Mouse (Mus musculus): ENCODE data around the gene Olfr713. TPM values are rescaled to one million over a fixed set of nuclear protein-coding genes. Genes with fewer than 3 reads are reported as not detected.

The Olfr713 gene
- polyA plus RNA-seq, 1 experiment from 2014 or later, result not detected

DNA sequence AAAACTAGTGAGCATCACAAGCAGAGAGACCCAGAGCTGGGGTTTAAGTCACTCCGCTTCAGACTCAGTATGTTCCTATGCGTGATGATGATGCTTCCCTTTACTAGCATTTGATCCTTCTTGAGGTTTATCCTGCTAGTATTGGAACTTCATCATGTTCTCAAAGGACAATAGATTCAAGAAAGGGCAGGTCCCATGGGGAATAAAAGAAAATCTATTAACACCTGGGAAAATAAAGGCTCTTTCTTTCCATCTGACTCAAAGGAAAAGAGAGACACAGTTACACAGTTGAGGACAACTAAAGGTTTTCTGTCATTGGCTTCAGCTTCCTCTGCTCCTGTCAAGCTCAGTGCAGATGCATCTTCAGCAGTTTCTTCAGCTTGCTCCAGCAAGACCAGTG is 39.7 kb downstream of the Olfr713 start, which contains the start of gene Olfr714:
Gene Olfr714, plus strand, starts transcription at position 301 of the 400 bp plus-strand sequence.
- 93% methylated on average over 2 of the region's 2 CpGs for WGBS
- H3K4me1 ChIP-seq (ENCODE audit: control insufficient read depth, insufficient read depth, low read depth, low read length), result no peaks in the 10 kb centered on the region
- H3K4me2 ChIP-seq (ENCODE audit: low read length), result no peak within 1 kb of the TSS
- no peaks in the 10 kb centered on the region for H3K36me3 ChIP-seq (ENCODE audit: control insufficient read depth, insufficient read depth, low read length)
- no peaks in the 10 kb centered on the region for H3K9me3 ChIP-seq (ENCODE audit: control insufficient read depth, low read length)
- ATAC-seq, result no peak
- no peak within 1 kb of the TSS for H3K9ac ChIP-seq (ENCODE audit: low read depth, low read length)
- H3K4me3 ChIP-seq (ENCODE audit: low read length), result no peak within 1 kb of the TSS
- H3K27ac ChIP-seq (ENCODE audit: low read depth, low read length), result no peak within 1 kb of the TSS
- H3K27me3 ChIP-seq (replicated peaks; ENCODE audit: control insufficient read depth, insufficient read depth, low read length), result no peaks in the 10 kb centered on the region

Other genes starting within 250 kb of the Olfr713 start
- gene Olfr699, start 238.0 kb upstream of the Olfr713 start, polyA plus RNA-seq (2015; fragmentation: Nextera tagmentation; extraction: Ambion mirVana), result not detected in 2 replicates
- not detected in 2 replicates for gene Olfr700, start 222.3 kb upstream of the Olfr713 start, polyA plus RNA-seq (2015; fragmentation: Nextera tagmentation; extraction: Ambion mirVana)
- not detected in 2 replicates for gene Olfr701, start 217.0 kb upstream of the Olfr713 start, polyA plus RNA-seq (2015; fragmentation: Nextera tagmentation; extraction: Ambion mirVana)
- not detected in 2 replicates for gene Olfr702, start 197.3 kb upstream of the Olfr713 start, polyA plus RNA-seq (2015; fragmentation: Nextera tagmentation; extraction: Ambion mirVana)
- not detected in 2 replicates for gene Olfr703, start 187.8 kb upstream of the Olfr713 start, polyA plus RNA-seq (2015; fragmentation: Nextera tagmentation; extraction: Ambion mirVana)
- not detected in 2 replicates for gene Olfr704, start 168.0 kb upstream of the Olfr713 start, polyA plus RNA-seq (2015; fragmentation: Nextera tagmentation; extraction: Ambion mirVana)
- gene Olfr705, start 154.3 kb upstream of the Olfr713 start, polyA plus RNA-seq (2015; fragmentation: Nextera tagmentation; extraction: Ambion mirVana), result not detected in 2 replicates
- gene Olfr706, start 143.0 kb upstream of the Olfr713 start, polyA plus RNA-seq (2015; fragmentation: Nextera tagmentation; extraction: Ambion mirVana), result not detected in 2 replicates
- not detected in 2 replicates for gene Olfr707, start 129.9 kb upstream of the Olfr713 start, polyA plus RNA-seq (2015; fragmentation: Nextera tagmentation; extraction: Ambion mirVana)
- not detected in 2 replicates for gene Olfr1532-ps1, start 123.2 kb upstream of the Olfr713 start, polyA plus RNA-seq (2015; fragmentation: Nextera tagmentation; extraction: Ambion mirVana)
- gene Olfr709-ps1, start 99.0 kb upstream of the Olfr713 start, polyA plus RNA-seq (2015; fragmentation: Nextera tagmentation; extraction: Ambion mirVana), result not detected in 2 replicates
- not detected in 2 replicates for gene Olfr710, start 82.9 kb upstream of the Olfr713 start, polyA plus RNA-seq (2015; fragmentation: Nextera tagmentation; extraction: Ambion mirVana)
- gene Olfr6, start 67.2 kb upstream of the Olfr713 start, polyA plus RNA-seq (2015; fragmentation: Nextera tagmentation; extraction: Ambion mirVana), result not detected in 2 replicates
- not detected in 2 replicates for gene Olfr711, start 55.7 kb upstream of the Olfr713 start, polyA plus RNA-seq (2015; fragmentation: Nextera tagmentation; extraction: Ambion mirVana)
- gene Olfr2, start 25.1 kb upstream of the Olfr713 start, polyA plus RNA-seq (2015; fragmentation: Nextera tagmentation; extraction: Ambion mirVana), result not detected in 2 replicates
- not detected in 2 replicates for gene Olfr714, start 39.8 kb downstream of the Olfr713 start, polyA plus RNA-seq (2015; fragmentation: Nextera tagmentation; extraction: Ambion mirVana)
- not detected in 2 replicates for gene Olfr17, start 62.0 kb downstream of the Olfr713 start, polyA plus RNA-seq (2015; fragmentation: Nextera tagmentation; extraction: Ambion mirVana)
- not detected in 2 replicates for gene Olfr715b, start 79.2 kb downstream of the Olfr713 start, polyA plus RNA-seq (2015; fragmentation: Nextera tagmentation; extraction: Ambion mirVana)
- gene Olfr715, start 99.9 kb downstream of the Olfr713 start, polyA plus RNA-seq (2015; fragmentation: Nextera tagmentation; extraction: Ambion mirVana), result not detected in 2 replicates
- gene Olfr716, start 107.2 kb downstream of the Olfr713 start, polyA plus RNA-seq (2015; fragmentation: Nextera tagmentation; extraction: Ambion mirVana), result not detected in 2 replicates
- gene Nlrp14, start 135.8 kb downstream of the Olfr713 start, polyA plus RNA-seq (2015; fragmentation: Nextera tagmentation; extraction: Ambion mirVana), result not detected in 2 replicates
- not detected in 2 replicates for gene Rbmxl2, start 178.3 kb downstream of the Olfr713 start, polyA plus RNA-seq (2015; fragmentation: Nextera tagmentation; extraction: Ambion mirVana)